Mouse (Mus musculus) embryo, embryonic 11 days (tissue): Measurements from ENCODE around the gene Nav2.

Experiments
- DNase-seq: peaks from one replicate; pipeline ENCODE4 v3.0.0-alpha.2; 2015

The Nav2 gene

GRCm38 (mm10) chr7:49341151-49341918 is 432.8 kb downstream of the Nav2 start:
- peak; percentile 25 for DNase-seq

GRCm38 (mm10) chr7:49341919-49342529 is 433.5 kb downstream of the Nav2 start:
- DNase-seq, result no peak

DNA sequence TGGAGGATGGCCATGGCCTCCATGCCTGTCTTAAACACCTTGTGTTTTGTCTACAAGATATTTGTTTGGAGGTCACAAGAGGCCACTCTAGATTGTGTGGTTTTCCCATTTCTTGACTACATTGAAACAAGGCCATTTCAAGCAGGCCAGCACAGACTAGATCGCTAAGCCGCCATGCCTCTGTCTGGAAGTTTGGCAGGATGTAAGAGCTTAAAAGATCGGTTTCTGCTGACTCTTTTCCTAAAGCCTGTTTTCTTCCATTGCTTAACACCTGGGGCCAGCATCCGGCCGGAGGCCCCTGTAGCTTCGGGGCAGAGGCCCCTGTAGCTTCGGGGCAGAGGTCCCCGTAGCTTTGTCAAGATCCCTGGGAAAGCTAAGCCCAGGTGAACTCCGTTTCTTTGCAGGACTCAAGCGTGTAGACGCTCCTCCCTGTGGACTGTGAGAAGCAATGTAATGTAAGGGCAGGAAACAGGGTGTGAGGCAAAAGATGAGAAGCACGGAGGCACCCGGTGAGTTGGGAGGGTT is 434.1 kb downstream of the Nav2 start:
- peak; percentile 27 for DNase-seq

DNA sequence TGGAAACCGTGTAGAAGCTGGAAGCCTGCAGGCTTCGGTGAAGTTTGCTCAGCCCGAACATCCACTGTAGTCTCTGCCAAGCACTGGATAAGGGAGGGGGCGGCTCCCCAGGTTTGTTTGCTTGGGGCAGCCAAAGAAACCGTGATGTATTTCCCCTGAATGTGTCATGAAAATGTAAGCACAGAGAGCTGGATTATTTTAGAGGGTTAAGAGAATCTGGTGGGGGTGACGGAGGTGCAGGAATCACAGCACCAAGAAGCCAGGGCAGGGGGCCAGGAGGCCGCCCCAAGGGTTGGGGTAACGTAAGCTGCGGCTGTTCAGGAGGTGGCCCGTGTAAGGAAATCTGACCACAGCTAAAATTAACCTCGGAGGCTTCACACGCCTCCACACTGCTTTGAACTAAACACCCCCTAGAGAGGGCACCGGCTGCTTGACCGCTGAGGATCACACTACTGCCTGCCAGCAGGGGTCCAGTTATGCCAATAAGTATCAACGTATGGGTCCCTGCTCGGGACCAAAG is 434.6 kb downstream of the Nav2 start:
- DNase-seq, result peak; percentile 37

DNA sequence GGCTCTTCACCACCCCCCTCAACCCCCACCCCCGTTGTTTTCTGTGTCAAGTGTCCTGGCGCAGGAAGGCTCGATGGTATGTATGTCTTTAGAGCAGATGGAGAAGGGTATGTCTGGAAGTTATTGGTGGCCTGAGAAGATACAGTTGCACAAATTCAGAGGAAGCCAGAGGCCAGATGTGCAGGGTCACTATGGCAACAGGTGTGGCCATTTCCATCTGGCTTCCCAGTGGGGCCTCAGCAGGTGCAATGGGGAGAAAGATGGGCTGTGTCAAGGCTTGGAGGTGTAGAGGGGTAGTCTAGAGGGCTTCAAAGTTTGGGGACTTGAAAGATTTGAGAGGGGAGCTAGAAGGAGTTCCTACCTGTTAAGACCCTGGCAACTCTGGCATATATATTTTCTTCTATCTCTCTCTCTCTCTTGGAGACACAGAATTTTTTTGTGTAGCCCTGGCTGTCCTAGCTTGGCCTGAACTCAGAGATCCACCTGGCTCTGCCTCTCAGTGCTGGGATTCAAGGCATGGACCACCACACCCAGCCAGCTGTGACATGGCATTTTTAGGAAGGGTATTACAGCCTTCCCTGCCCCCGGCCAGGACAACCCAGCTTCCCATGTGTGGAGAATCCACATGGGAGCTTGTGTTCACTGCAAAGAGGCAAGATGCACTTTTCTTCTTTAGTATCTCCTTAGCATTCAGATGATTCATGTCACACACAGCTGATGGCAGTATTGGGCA is 435.4 kb downstream of the Nav2 start:
- peak; percentile 21 for DNase-seq

DNA sequence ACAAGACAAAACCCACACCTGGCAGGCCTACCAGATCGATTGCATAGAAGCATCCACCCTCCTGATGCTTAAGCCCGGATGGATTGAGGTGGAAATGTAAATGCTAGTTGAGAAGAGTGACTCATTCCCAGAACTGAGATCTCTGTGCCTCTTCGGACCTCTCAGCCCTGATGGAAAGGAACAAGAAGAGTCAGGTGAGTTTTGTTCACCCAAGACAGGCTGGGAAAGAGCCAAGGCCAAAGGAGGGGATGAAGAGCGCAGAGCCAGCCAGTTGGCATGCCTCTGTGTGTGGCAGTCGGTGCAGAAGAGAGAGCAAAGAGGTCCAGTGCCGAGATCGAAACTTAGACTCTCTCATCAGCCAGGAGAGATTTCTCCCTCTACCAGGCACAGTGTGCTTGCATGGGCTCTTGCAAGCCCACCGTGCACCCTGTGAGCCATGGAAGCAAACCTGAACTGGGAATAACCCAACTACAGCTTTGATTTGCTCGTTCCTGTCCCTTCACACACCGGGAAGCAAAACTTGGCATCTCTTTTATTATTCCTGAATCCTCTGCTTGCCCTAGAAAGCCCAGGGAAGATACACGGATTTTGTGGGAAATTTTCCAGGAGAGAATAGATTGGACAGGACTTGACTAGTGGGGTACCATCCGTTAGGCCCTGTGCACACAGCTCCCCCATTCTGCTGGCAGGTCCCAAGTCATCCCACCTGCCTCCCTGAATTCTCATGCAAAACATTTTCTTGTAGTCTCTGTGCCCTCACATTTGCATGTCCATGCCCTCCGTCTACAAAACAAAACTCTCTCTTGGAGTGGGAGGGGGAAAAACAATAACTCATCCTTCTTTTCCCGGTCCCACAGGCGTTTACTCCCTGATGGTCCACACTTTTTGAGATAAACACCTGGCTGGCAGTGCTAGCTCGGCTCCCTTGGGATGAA is 439.1 kb downstream of the Nav2 start:
- no peak for DNase-seq

DNA sequence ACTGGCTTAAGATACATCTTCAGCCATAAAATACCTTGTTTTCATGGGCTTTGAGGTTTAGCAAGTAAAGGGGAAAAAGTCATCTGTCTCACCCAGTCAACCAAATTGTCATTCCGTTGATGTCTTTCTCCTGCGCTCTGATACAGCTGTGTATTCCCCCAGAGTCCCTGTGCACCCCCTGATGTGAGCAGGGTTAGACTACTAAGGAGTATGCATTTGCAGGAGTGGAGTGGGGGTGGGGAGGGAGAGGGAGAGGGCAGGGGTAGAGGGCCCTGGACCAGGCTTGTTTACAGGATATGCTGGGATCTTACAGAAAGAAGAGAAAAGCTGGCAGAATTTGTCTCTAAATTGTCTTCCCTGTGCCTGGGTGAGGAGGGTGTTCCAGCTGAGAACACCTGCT is 440.1 kb downstream of the Nav2 start:
- DNase-seq, result no peak

GRCm38 (mm10) chr7:49350321-49351007 is 441.9 kb downstream of the Nav2 start:
- no peak for DNase-seq

- no peak for DNase-seq
Observed at GRCm38 (mm10) chr7:49351596-49352258, 443.2 kb downstream of the Nav2 start.

GRCm38 (mm10) chr7:49357441-49358165 is 449.1 kb downstream of the Nav2 start:
- no peak for DNase-seq

- DNase-seq, result no peak
Observed at GRCm38 (mm10) chr7:49359120-49359519, 450.6 kb downstream of the Nav2 start.

DNA sequence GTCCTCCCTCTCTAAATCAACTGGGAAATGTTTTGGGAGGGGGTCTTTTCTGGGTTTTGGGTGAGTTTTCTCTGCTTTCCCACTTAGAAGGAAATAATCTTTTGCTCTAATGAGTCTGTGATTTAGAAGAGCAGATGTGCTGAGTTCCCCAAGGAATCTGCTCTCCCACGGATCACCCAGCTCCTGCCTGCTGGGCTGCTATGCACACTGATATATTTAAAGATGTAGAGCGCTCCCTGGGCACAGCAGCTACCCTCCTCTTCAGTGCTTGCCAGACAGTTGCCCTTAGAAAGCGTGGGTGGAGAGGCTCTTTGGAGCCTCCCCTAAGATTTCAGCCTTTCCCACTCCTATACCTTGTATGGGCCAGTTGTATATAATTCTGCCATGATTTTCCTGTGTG is 452.1 kb downstream of the Nav2 start:
- no peak for DNase-seq

- peak; percentile 27 for DNase-seq
Observed at GRCm38 (mm10) chr7:49361465-49362090, 453.1 kb downstream of the Nav2 start.

GRCm38 (mm10) chr7:49364486-49365162 is 456.1 kb downstream of the Nav2 start:
- no peak for DNase-seq

DNA sequence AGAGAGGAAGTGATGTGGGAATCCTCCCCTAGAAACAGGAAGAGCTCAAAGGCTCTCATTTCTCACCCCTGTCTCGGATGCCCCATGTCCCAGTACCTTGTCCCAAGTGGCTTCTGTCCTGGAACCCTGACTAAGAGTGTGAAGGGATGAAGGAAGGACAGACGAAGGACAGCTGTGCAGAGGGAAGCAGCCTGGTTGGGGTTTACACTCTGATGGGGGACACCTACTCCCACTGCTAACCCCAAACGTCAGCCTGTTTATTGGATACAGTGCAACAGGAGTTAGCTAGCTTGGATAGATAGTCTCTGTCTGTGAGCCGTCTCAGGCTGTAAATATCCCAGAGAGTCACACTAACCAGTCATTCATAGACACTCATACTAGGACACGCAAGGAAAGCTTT is 460.1 kb downstream of the Nav2 start:
- DNase-seq, result no peak

GRCm38 (mm10) chr7:49369006-49369405 is 460.5 kb downstream of the Nav2 start:
- DNase-seq, result no peak

GRCm38 (mm10) chr7:49369809-49370473 is 461.4 kb downstream of the Nav2 start:
- no peak for DNase-seq

DNA sequence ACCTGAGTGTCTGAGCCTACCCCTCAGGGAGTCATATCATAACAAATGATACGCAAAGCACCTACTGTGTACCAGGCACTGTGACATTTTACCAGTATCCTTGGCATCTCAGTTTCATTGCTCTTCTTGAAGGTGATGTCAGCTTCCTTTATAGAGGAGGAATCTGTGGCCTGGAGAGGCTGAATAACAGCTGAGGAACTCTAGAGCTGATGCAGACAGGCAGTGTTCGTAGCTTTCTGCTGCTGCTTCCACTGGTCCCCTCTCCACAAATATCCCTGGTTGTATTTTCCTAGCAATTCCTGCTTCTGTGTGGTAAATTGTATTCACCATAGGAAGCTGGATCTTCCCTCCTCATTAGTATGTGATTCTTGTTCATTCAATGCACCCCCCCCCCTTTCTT is 462.8 kb downstream of the Nav2 start:
- no peak for DNase-seq

DNA sequence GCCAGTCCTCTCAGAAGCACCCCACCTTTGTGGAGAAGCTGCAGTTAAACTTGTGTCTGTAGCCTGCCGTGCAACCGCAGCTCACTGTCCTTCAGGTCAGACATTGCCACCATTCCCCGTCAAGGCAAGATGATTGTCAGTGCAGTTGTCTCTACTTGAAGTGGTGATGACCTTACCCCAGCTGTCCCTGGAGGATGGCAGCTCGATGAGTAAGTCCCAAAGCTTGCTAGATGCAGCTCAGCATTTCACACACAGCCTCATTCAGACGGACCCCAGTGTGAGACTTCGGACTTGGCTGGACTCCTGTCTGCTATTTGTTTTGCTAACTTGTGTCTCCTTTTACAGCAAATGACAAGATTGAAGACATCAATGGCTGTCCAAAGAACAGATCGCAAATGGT is 463.5 kb downstream of the Nav2 start:
- DNase-seq, result no peak
